Mouse (Mus musculus) embryonic fibroblast, embryonic 13.5 days (primary cell): ENCODE results near the gene Ugt1a5.

Experiments
- CTCF ChIP-seq: IDR thresholded peaks from 2 replicates; pipeline ENCODE4 v1.5.1; 2011; ENCODE audit warnings: mild to moderate bottlenecking, control low read depth, low read length, moderate library complexity, borderline replicate concordance; ENCODE audit not compliant: insufficient read depth
- POLR2A ChIP-seq: IDR thresholded peaks from 2 replicates; pipeline ENCODE4 v1.6.1; 2011; ENCODE audit warnings: low read depth, mild to moderate bottlenecking, control low read depth, low read length, moderate library complexity

GRCm38 (mm10) chr1:88266123-88266522 is 100.3 kb downstream of the Ugt1a5 start:
- TF ChIP-seq CTCF, result no peak
- no peak for TF ChIP-seq POLR2A
